In the genomic region with DNA sequence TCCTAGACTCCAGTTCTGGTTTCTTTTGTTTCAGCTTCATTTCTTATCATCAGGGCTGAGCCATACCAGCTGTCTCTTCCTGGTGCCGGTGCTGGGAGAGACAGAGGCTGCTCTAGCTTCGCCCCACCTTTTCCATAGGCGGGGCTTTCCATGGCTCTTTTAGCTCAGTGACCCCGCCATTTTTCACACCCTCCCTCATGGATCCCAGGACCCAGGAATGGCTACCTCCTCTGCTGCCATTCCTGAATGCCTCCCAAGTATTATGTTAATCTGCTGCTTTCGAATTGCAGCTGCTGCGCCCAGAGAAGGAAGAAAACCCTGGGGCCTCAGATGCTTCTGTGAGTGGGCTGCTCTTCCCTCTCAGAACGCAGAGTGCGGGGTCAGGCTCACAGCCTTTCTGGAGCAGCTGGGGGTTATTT, we compare ENCODE assay signal across 13 mouse cellular contexts.
A peak's percentile ranks its signal among the peaks of the same experiment; 100 is the strongest.
DNase-seq lines count a peak whose midpoint lies in the region; ATAC-seq and TF ChIP-seq lines count a peak whose summit lies in the region.
"Had no signal": no experiment of that assay in that cellular context is flagged by ENCODE, and none has a peak within 500 bp of the region (broad histone marks: within the 10 kb centered on the region; RNA-seq: fewer than 3 reads in every experiment).

No protein-coding gene starts in this region.

- no peaks in the 10 kb centered on the region for H3K9me3 ChIP-seq in kidney, embryonic 14.5 days (ENCODE audit: control insufficient read depth, low read length)
- H3K9me3 ChIP-seq in limb, embryonic 14.5 days (ENCODE audit: control insufficient read depth, low read length): no peaks in the 10 kb centered on the region

- no peaks in the 10 kb centered on the region for H3K36me3 ChIP-seq in kidney, embryonic 14.5 days (ENCODE audit: control insufficient read depth, insufficient read depth, low read length)
- no peaks in the 10 kb centered on the region for H3K36me3 ChIP-seq in limb, embryonic 14.5 days (ENCODE audit: control insufficient read depth, insufficient read depth, low read length)

- 46% methylated on average over 8 of the region's 8 CpGs for WGBS in kidney, embryonic 14.5 days
- WGBS in limb, embryonic 14.5 days: 71% methylated on average over 8 of the region's 8 CpGs

- DNase-seq in kidney, postnatal 25 days: no peak
- DNase-seq in testis, postnatal 14 days (ENCODE audit: low spot score): peak; percentile 12
- no peak for DNase-seq in testis, postnatal 10 days (ENCODE audit: low spot score)
- peak; percentile 9 for DNase-seq in limb, embryonic 14.5 days (ENCODE audit: low spot score)
- peak; percentile 41 for DNase-seq in telencephalon, adult 2 months (ENCODE audit: low read depth, low spot score)
- no peak for DNase-seq in urinary bladder, postnatal 25 days (ENCODE audit: low spot score)
- no peak for DNase-seq in retina, embryonic 14.5 days (ENCODE audit: low spot score)
- DNase-seq: adrenal gland, adult 2 months; embryo, embryonic 11 days; gastrocnemius, postnatal 10 days; kidney, postnatal 14 days had no signal

- no peak overlapping the region; the same call in 1 of the 2 replicates for H3K4me2 ChIP-seq in kidney, embryonic 14.5 days (replicated peaks; ENCODE audit: low read depth, low read length)
- H3K4me2 ChIP-seq in limb, embryonic 14.5 days (replicated peaks; ENCODE audit: low read depth, low read length, severe bottlenecking): no peak overlapping the region

- no peak overlapping the region for H3K27ac ChIP-seq in kidney, embryonic 14.5 days (ENCODE audit: low read depth, low read length)
- no peak overlapping the region for H3K27ac ChIP-seq in limb, embryonic 14.5 days (replicated peaks; ENCODE audit: low read depth, low read length)

- no peak overlapping the region for H3K9ac ChIP-seq in kidney, embryonic 14.5 days (ENCODE audit: low read depth, low read length)
- H3K9ac ChIP-seq in limb, embryonic 14.5 days (ENCODE audit: low read depth, low read length, severe bottlenecking): no peak overlapping the region

- ATAC-seq in kidney, embryonic 14.5 days (ENCODE audit: low FRiP score, low TSS enrichment): peak; percentile 68; the same call in 1 of the 2 replicates
- ATAC-seq in limb, embryonic 14.5 days (ENCODE audit: low FRiP score, low read depth): peak; percentile 67
- ATAC-seq: lung, postnatal 0 days had no signal

- H3K27me3 ChIP-seq in kidney, embryonic 14.5 days (ENCODE audit: control insufficient read depth, insufficient read depth, low read length): no peaks in the 10 kb centered on the region
- no peaks in the 10 kb centered on the region for H3K27me3 ChIP-seq in limb, embryonic 14.5 days (ENCODE audit: control insufficient read depth, insufficient read depth, low read length)

- no peak overlapping the region for H3K4me3 ChIP-seq in kidney, embryonic 14.5 days (ENCODE audit: low read length)
- H3K4me3 ChIP-seq in limb, embryonic 14.5 days (replicated peaks; ENCODE audit: low read length): no peak overlapping the region

- TF ChIP-seq POLR2A in limb, embryonic 14.5 days (IDR thresholded peaks at IDR 0.05; ENCODE audit: borderline replicate concordance, extremely low read depth, insufficient read depth, insufficient read length): no peak

- H3K4me1 ChIP-seq in kidney, embryonic 14.5 days (ENCODE audit: control insufficient read depth, insufficient read depth, low read length): no peaks in the 10 kb centered on the region
- H3K4me1 ChIP-seq in limb, embryonic 14.5 days (ENCODE audit: control insufficient read depth, insufficient read depth, low read length): no peaks in the 10 kb centered on the region

Comparison
In these comparisons a context has a peak if more than half of its experiments do, and no peak if none do; other contexts are left out.
1. DNase-seq: peak in testis, postnatal 14 days (single experiment), limb, embryonic 14.5 days (single experiment) and telencephalon, adult 2 months (single experiment); none in kidney, postnatal 25 days (0 of 2), testis, postnatal 10 days (single experiment), urinary bladder, postnatal 25 days (single experiment) and retina, embryonic 14.5 days (single experiment).